Mouse (Mus musculus) embryonic facial prominence, embryonic 13.5 days (tissue): ENCODE measurements around the gene Fam19a1. TPM values are rescaled to one million over a fixed set of nuclear protein-coding genes. Genes with fewer than 3 reads are reported as not detected.

Experiments used
- polyA plus RNA-seq: library from polyadenylated mRNA; unstranded; fragments of >200 nt; fragmentation: Nextera tagmentation; extraction: Ambion mirVana; gene quantifications from 2 replicates; pipeline ENCODE4 v1.2.1, GENCODE M21; 2015

Gene Fam19a1
- polyA plus RNA-seq, 1 experiment from 2014 or later, result 4.6 TPM

Other genes with a start within 250 kb of the Fam19a1 start
- not detected in 2 replicates for gene 1700123L14Rik, start 53.1 kb downstream of the Fam19a1 start, polyA plus RNA-seq